Mouse (Mus musculus): Measurements from ENCODE around the gene Rbfox3. TPM values are rescaled to one million over a fixed set of nuclear protein-coding genes. Genes with fewer than 3 reads are reported as not detected.

Gene Rbfox3
- polyA plus RNA-seq, 1 experiment from 2014 or later: not detected

GRCm38 (mm10) chr11:118583989-118584388 lies 327.4 kb downstream of the Rbfox3 start:
- in situ Hi-C loops (cut with MboI; ENCODE audit: low pct_unique_long_range_greater_than_20kb): no loop called here
- ATAC-seq (no peak), DNase-seq (ENCODE audit: low read depth, low spot score) (no peak)
- peaks cover 18% of the 10 kb centered on the region for H3K27me3 ChIP-seq
- TF ChIP-seq CTCF (IDR thresholded peaks at IDR 0.05): no peak
- POLR2A ChIA-PET: no interaction called here
- CTCF ChIA-PET: interaction anchor here (0.8 kb wide), 1 partner anchor 11 kb away, joined by 3 read pairs; no protein-coding TSS in a partner anchor

- ChIA-PET CTCF (interaction anchor here (0.8 kb wide), 1 partner anchor 11 kb away, joined by 3 read pairs; no protein-coding TSS in a partner anchor), POLR2A (no interaction called here)
- peaks cover 18% of the 10 kb centered on the region for H3K27me3 ChIP-seq
- no peak for ATAC-seq
- DNase-seq (ENCODE audit: low read depth, low spot score): no peak
- in situ Hi-C loops (cut with MboI; ENCODE audit: low pct_unique_long_range_greater_than_20kb): no loop called here
- no peak for TF ChIP-seq CTCF (IDR thresholded peaks at IDR 0.05)
Observed at GRCm38 (mm10) chr11:118583573-118583972, 327.8 kb downstream of the Rbfox3 start.

GRCm38 (mm10) chr11:118581019-118581418 lies 330.4 kb downstream of the Rbfox3 start:
- H3K27me3 ChIP-seq: peaks cover 39% of the 10 kb centered on the region
- ChIA-PET POLR2A (no interaction called here), CTCF (no interaction called here)
- DNase-seq (ENCODE audit: low read depth, low spot score) (no peak), ATAC-seq (no peak)
- TF ChIP-seq CTCF (IDR thresholded peaks at IDR 0.05): no peak
- in situ Hi-C loops (cut with MboI; ENCODE audit: low pct_unique_long_range_greater_than_20kb): no loop called here

GRCm38 (mm10) chr11:118579622-118580021 lies 331.8 kb downstream of the Rbfox3 start:
- peaks cover 50% of the 10 kb centered on the region for H3K27me3 ChIP-seq
- POLR2A ChIA-PET: no interaction called here

GRCm38 (mm10) chr11:118577271-118577670 lies 334.1 kb downstream of the Rbfox3 start:
- DNase-seq (ENCODE audit: low read depth, low spot score) (no peak), ATAC-seq (no peak)
- ChIA-PET CTCF (no interaction called here), POLR2A (no interaction called here)
- no peak for TF ChIP-seq CTCF (IDR thresholded peaks at IDR 0.05)
- H3K27me3 ChIP-seq: peaks cover 70% of the 10 kb centered on the region
- in situ Hi-C loops (cut with MboI; ENCODE audit: low pct_unique_long_range_greater_than_20kb): no loop called here

More at GRCm38 (mm10) chr11:118579622-118580021, 331.8 kb downstream of the Rbfox3 start:
- no peak for DNase-seq (ENCODE audit: low read depth, low spot score)
- no peak for TF ChIP-seq CTCF (IDR thresholded peaks at IDR 0.05)
- CTCF ChIA-PET: interaction anchor here (1.2 kb wide), 1 partner anchor 28 kb away, joined by 4 read pairs; no protein-coding TSS in a partner anchor
- in situ Hi-C loops (cut with MboI; ENCODE audit: low pct_unique_long_range_greater_than_20kb): no loop called here
- no peak for ATAC-seq

DNA sequence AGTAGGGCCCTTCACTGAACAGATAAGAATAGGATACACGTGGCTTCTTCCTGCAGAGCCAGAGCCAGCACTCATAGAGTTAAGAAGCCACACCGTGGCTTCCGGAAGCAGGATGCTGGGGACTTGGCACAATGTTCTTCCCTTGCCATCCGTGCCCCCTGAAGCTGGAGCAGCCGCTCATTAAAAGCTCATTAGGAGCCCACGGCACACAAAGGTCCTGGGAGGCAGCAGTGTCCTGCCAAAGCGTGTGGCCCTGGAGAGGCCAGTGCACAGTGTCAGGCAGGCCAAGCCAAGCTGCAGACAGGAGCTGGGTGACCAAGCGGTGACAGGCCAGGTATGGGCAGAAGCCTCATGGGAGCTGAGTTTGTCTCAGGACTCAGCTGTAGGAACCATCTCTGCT lies 334.8 kb downstream of the Rbfox3 start:
- DNase-seq (ENCODE audit: low read depth, low spot score) (no peak), ATAC-seq (no peak)
- ChIA-PET CTCF (no interaction called here), POLR2A (no interaction called here)
- no peak for TF ChIP-seq CTCF (IDR thresholded peaks at IDR 0.05)
- in situ Hi-C loops (cut with MboI; ENCODE audit: low pct_unique_long_range_greater_than_20kb): no loop called here
- peaks cover 72% of the 10 kb centered on the region for H3K27me3 ChIP-seq

- ATAC-seq (no peak), DNase-seq (ENCODE audit: low read depth, low spot score) (no peak)
- ChIA-PET CTCF (interaction anchor here (1.4 to 3.4 kb wide), 2 partner anchors 14 to 165 kb away, joined by 4 to 14 read pairs; no protein-coding TSS in a partner anchor), POLR2A (interaction anchor here (0.6 kb wide), 1 partner anchor 107 kb away, joined by 3 read pairs; no protein-coding TSS in a partner anchor)
- TF ChIP-seq CTCF (IDR thresholded peaks at IDR 0.05): no peak
- in situ Hi-C loops (cut with MboI; ENCODE audit: low pct_unique_long_range_greater_than_20kb): no loop called here
- H3K27me3 ChIP-seq: peaks cover 88% of the 10 kb centered on the region
Observed at GRCm38 (mm10) chr11:118574418-118574817, 337.0 kb downstream of the Rbfox3 start.

GRCm38 (mm10) chr11:118573569-118573968 lies 337.8 kb downstream of the Rbfox3 start:
- DNase-seq (ENCODE audit: low read depth, low spot score): no peak
- in situ Hi-C loops (cut with MboI; ENCODE audit: low pct_unique_long_range_greater_than_20kb): no loop called here
- no peak for ATAC-seq
- ChIA-PET CTCF (interaction anchor here (0.7 to 3.4 kb wide), 6 partner anchors 10 to 168 kb away, joined by 3 to 14 read pairs (median 3); no protein-coding TSS in a partner anchor), POLR2A (no interaction called here)
- TF ChIP-seq CTCF (IDR thresholded peaks at IDR 0.05): no peak
- H3K27me3 ChIP-seq: peaks cover 87% of the 10 kb centered on the region

DNA sequence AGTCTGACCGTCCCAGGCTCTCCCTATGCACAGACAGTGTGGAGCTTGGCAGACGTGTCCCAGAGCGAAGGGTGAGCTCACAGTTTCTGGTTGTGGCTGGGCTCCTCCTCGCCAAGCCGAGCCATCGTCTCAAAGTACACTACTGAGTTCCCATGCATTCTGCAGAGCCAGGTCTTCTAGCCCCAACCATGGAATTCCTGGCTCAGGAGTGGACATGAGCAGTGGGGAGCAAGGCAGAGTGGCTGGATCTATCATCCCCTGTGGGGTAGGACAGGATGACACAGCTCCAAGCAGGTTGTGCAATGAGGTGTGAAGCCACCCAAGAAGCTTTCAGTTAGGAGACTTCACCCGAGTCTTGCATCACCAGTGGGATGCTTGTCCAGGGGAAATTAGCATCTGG lies 338.4 kb downstream of the Rbfox3 start:
- in situ Hi-C loops (cut with MboI; ENCODE audit: low pct_unique_long_range_greater_than_20kb): no loop called here
- POLR2A ChIA-PET: no interaction called here
- DNase-seq (ENCODE audit: low read depth, low spot score) (no peak), ATAC-seq (no peak)
- CTCF ChIA-PET: interaction anchor here (0.7 to 3.4 kb wide), 6 partner anchors 11 to 168 kb away, joined by 3 to 14 read pairs (median 3); no protein-coding TSS in a partner anchor
- no peak for TF ChIP-seq CTCF (IDR thresholded peaks at IDR 0.05)
- H3K27me3 ChIP-seq: peaks cover 87% of the 10 kb centered on the region

DNA sequence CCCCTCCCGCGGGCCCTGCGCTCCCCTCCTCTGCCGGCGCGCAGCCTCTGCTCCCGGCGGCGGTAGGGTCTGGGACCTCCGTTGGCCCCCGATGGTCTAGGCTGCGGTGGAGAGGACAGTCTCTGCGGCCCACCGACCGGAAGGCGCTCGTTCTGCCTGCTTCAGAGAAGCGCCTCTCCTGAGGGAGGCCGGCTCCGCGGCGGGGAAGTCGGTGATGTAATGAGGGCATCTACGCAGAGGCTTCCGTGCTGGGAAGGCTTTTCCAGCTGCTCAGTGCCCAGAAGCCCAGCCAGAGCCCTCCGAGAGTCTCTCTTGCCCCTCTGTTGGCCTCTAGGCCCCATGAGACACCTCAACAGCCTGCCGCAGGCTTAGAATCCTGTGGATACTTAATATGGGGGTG lies 341.2 kb downstream of the Rbfox3 start:
- in situ Hi-C loops (cut with MboI; ENCODE audit: low pct_unique_long_range_greater_than_20kb): no loop called here
- DNase-seq (ENCODE audit: low read depth, low spot score) (no peak), ATAC-seq (no peak)
- ChIA-PET POLR2A (no interaction called here), CTCF (no interaction called here)
- peaks cover 77% of the 10 kb centered on the region for H3K27me3 ChIP-seq
- TF ChIP-seq CTCF (IDR thresholded peaks at IDR 0.05): no peak

DNA sequence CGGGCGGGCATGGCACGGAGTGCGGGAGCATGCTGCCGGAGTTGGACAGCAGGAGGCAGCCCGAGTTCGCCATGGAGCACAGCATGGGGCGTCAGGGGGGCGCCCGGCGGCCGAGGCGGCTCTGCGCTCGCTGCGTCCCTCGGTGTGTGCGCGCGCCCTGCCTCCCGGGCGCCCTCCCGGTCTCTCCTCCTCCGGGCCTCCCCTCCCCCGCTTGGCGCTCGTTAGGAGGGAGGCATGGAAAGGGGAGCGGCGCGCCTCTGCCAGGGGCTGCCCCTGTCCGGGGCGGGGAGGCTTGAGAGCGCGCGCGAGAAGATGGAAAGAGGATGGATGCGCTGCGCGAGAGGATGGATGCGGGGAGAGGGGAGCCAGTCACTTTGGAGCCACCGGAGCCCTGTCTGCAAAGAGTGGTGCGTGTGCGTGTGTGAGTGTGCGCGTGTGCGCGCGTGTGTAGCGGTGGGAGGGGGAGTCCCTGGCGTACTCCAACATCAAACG lies 341.8 kb downstream of the Rbfox3 start:
- no peak for TF ChIP-seq CTCF (IDR thresholded peaks at IDR 0.05)
- POLR2A ChIA-PET: no interaction called here
- ATAC-seq: peak; percentile 9
- no peak for DNase-seq (ENCODE audit: low read depth, low spot score)
- CTCF ChIA-PET: no interaction called here
- peaks cover 74% of the 10 kb centered on the region for H3K27me3 ChIP-seq
- in situ Hi-C loops (cut with MboI; ENCODE audit: low pct_unique_long_range_greater_than_20kb): no loop called here

GRCm38 (mm10) chr11:118563877-118564276 lies 347.5 kb downstream of the Rbfox3 start:
- CTCF ChIA-PET: no interaction called here
- ATAC-seq (no peak), DNase-seq (ENCODE audit: low read depth, low spot score) (no peak)
- POLR2A ChIA-PET: no interaction called here
- in situ Hi-C loops (cut with MboI; ENCODE audit: low pct_unique_long_range_greater_than_20kb): no loop called here
- TF ChIP-seq CTCF (IDR thresholded peaks at IDR 0.05): no peak
- peaks cover 57% of the 10 kb centered on the region for H3K27me3 ChIP-seq
